Mouse (Mus musculus) bone marrow, adult 2 months (tissue): ENCODE measurements around the gene Bhlhe41.

Experiments used
- CTCF ChIP-seq: fragments of 200-500 bp; IDR thresholded peaks from 2 replicates; pipeline ENCODE4 v1.5.1; 2011; ENCODE audit warnings: low read length, control low read depth; ENCODE audit not compliant: control insufficient read depth, insufficient read depth
- POLR2A ChIP-seq: fragments of 200-500 bp; IDR thresholded peaks from 2 replicates; pipeline ENCODE4 v1.6.1; 2011; ENCODE audit warnings: low read depth, mild to moderate bottlenecking, control low read depth, low read length, borderline replicate concordance; ENCODE audit not compliant: control insufficient read depth

DNA sequence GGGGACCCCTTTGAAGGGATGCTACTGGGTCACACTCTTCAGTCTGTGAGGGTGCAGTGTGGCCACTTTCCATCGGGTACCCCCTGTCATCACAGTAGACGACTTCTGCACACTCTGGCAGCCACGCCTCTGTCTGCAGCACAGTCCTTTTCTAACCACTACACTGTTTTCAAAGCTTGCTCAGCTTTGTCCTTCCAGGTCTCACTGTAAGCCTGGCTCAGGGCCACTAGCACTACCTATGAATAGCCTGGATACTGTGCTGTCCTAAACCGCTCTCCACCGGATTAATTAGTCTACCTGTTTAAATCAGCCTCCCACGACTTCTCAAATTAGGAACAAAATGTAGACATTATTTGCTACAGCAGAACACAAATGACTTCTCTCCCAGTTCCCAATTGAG, 55.3 kb downstream of the Bhlhe41 start:
- no peak for TF ChIP-seq CTCF
- TF ChIP-seq POLR2A: no peak
